Mouse (Mus musculus): ENCODE data around the gene Mlst8.

DNA sequence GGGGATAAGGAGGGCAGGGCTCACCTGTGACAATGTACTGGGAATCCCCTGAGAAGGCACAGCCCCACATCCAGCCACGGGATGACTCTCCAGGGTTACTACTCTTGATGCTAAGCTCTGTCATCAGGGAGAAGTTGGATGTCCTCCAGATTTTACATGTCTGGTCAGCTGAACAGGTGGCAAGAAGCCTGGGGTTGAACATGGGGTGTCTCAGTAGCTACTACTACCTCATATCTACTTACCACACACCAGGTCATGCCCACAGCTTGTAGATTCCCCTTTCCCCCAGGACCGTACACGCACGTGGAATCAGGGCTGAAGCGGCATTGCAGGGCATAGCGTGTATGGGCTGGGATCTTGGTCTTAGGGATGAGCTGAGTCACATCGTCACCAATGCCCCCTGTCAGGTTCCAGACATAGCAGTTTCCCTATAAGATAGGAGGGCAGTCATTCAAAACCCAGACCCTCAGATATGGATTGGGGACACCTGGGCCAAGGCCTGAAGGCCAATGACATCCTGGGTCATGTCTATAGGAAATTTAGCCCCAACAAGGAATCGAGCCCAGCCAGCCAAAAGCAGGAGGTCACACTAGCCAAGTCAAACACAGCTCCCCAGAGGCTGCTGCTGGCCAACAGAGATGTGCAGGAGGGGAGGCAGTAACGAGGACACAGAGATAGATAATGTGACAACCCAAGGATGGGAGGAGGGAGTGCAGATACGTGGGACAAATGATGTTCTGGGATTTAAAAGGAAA is 2.7 kb downstream of the Mlst8 start:
- no peak for TF ChIP-seq GATA1 (IDR thresholded peaks at IDR 0.05; ENCODE audit: low read length)
- no peak for TF ChIP-seq TAL1 (IDR thresholded peaks at IDR 0.05; ENCODE audit: low read length)

All from erythroblast, embryonic 14.5 days (primary cell).